19 mouse cellular contexts compared by ENCODE assay signal in genomic region chr15:10947852-10948251, GRCm38 (mm10). TPM values are rescaled to one million over a fixed set of nuclear protein-coding genes. Genes with fewer than 3 reads are reported as not detected.
"Had no signal": no experiment of that assay in that cellular context is flagged by ENCODE, and none has a peak within 500 bp of the region (broad histone marks: within the 10 kb centered on the region; RNA-seq: fewer than 3 reads in every experiment).

No protein-coding gene starts in this region.

- H3K27me3 ChIP-seq: intestine, embryonic 15.5 days; kidney, embryonic 15.5 days; lung, embryonic 15.5 days had no signal

- H3K27ac ChIP-seq: intestine, embryonic 15.5 days; kidney, embryonic 15.5 days; lung, embryonic 15.5 days had no signal

- H3K9me3 ChIP-seq: intestine, embryonic 15.5 days; kidney, embryonic 15.5 days; lung, embryonic 15.5 days had no signal

- H3K36me3 ChIP-seq: intestine, embryonic 15.5 days; kidney, embryonic 15.5 days; lung, embryonic 15.5 days had no signal

- H3K4me1 ChIP-seq: intestine, embryonic 15.5 days; lung, embryonic 15.5 days had no signal

- H3K9ac ChIP-seq: intestine, embryonic 15.5 days; kidney, embryonic 15.5 days; lung, embryonic 15.5 days had no signal

- ATAC-seq: intestine, embryonic 15.5 days had no signal

- H3K4me2 ChIP-seq: intestine, embryonic 15.5 days; kidney, embryonic 15.5 days; lung, embryonic 15.5 days; midbrain, embryonic 11.5 days had no signal

- DNase-seq: kidney, adult 11 months; kidney, adult 8-10 months; kidney, postnatal 14 days; kidney, postnatal 4 days; left cerebral cortex, postnatal 4 days; lung, adult 18-20 months; lung, postnatal 10 days; lung, postnatal 36 days; midbrain, embryonic 14.5 days; thymus, adult 18-20 months; thymus, postnatal 36 days had no signal

- H3K4me3 ChIP-seq: intestine, embryonic 15.5 days; kidney, embryonic 15.5 days; lung, embryonic 15.5 days had no signal

RNA-seq across cellular contexts. Expression of gene C1qtnf3, which starts 4.3 kb away (rescaled TPM):
- polyA plus RNA-seq: spleen, adult 2 months had no signal

RNA-seq across cellular contexts. Expression of gene Slc45a2, which starts 52.7 kb away (rescaled TPM):
- polyA plus RNA-seq: intestine, embryonic 15.5 days; lung, embryonic 15.5 days; midbrain, embryonic 14.5 days; midbrain, postnatal 0 days; small intestine, adult 2 months; stomach, embryonic 16.5 days had no signal
